8 mouse cellular contexts compared by ENCODE assay signal in the genomic region with DNA sequence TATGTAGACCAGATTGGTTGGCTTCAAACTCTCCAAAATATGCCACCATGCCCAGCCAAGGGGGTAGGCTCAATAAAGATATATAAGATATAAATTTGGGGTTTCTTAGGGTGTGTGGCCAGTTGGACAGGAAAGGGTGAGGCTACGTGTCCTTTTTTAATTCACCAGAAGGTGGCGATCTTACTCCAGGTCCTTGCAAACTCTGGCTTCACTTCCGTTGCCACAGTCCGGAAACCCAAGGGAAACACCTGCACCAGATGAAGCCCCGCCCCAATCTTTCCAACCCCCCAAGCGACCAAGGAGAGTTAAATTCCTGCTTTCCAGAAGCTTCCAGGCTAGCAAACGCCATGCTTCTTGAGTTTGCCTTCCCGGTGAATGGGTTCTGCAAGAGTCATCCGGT. TPM values are rescaled to one million over a fixed set of nuclear protein-coding genes. Genes with fewer than 3 reads are reported as not detected.
DNase-seq lines count a peak whose midpoint lies in the region; ATAC-seq and TF ChIP-seq lines count a peak whose summit lies in the region.

No protein-coding gene starts in this region.

- no peak overlapping the region for H3K4me3 ChIP-seq in MEL (ENCODE audit: control insufficient read depth in 1 of 2, insufficient read depth in 1 of 2, low read depth in 2 of 2, low read length in 2 of 2)
- H3K4me3 ChIP-seq in heart, adult 2 months, result no peak overlapping the region
- no peak overlapping the region for H3K4me3 ChIP-seq in intestine, postnatal 0 days (ENCODE audit: low read depth, low read length)
- no peak overlapping the region for H3K4me3 ChIP-seq in midbrain, embryonic 16.5 days (ENCODE audit: low read depth, low read length)

- intact Hi-C loops in heart, adult 2 months (cut with DNase I), result loop anchor here (1.0 kb wide), 2 partner anchors 34 to 62 kb away; no protein-coding TSS in a partner anchor

- H3K27ac ChIP-seq in MEL (ENCODE audit: control insufficient read depth, low read depth, low read length), result no peak overlapping the region
- H3K27ac ChIP-seq in heart, adult 2 months, result peak overlapping the region; percentile 65
- H3K27ac ChIP-seq in intestine, postnatal 0 days (ENCODE audit: low read depth, low read length), result no peak overlapping the region
- no peak overlapping the region for H3K27ac ChIP-seq in midbrain, embryonic 16.5 days (ENCODE audit: low read length)

- peaks cover 3 to 17% of the 10 kb centered on the region in 2 experiments; a peak in 3 of 4 replicates for H3K4me1 ChIP-seq in MEL (ENCODE audit: control insufficient read depth in 1 of 2, insufficient read depth in 2 of 2, low read length in 2 of 2)
- H3K4me1 ChIP-seq in heart, adult 2 months (ENCODE audit: control insufficient read depth, insufficient read depth, low read length), result peaks cover 8% of the 10 kb centered on the region
- H3K4me1 ChIP-seq in intestine, postnatal 0 days (replicated peaks; ENCODE audit: control insufficient read depth, insufficient read depth, low read length), result 0 out of 2 replicates have a peak, but pooled peaks cover 6% of the 10 kb centered on the region
- H3K4me1 ChIP-seq in midbrain, embryonic 16.5 days (ENCODE audit: control insufficient read depth, insufficient read depth, low read length), result no peaks in the 10 kb centered on the region

- H3K79me2 ChIP-seq in MEL (ENCODE audit: control insufficient read depth, insufficient read depth, low read length, poor library complexity), result no peaks in the 10 kb centered on the region
- H3K79me2 ChIP-seq in heart, adult 2 months (replicated peaks; ENCODE audit: control insufficient read depth, insufficient read depth, low read length), result no peaks in the 10 kb centered on the region

- no peak for TF ChIP-seq POLR2A in MEL (IDR thresholded peaks at IDR 0.05; ENCODE audit: control insufficient read depth in 1 of 2, insufficient read depth in 1 of 2, low read depth in 1 of 2, low read length in 2 of 2, poor library complexity in 1 of 2)
- TF ChIP-seq POLR2A in heart, adult 2 months (IDR thresholded peaks at IDR 0.05; ENCODE audit: insufficient read depth, low read depth, low read length), result no peak

- no peak overlapping the region for H3K9ac ChIP-seq in MEL (ENCODE audit: control insufficient read depth, low read depth, low read length, poor library complexity, severe bottlenecking)
- no peak overlapping the region for H3K9ac ChIP-seq in heart, adult 2 months (ENCODE audit: low read depth, low read length)
- no peak overlapping the region for H3K9ac ChIP-seq in intestine, postnatal 0 days (ENCODE audit: low read depth, low read length)
- H3K9ac ChIP-seq in midbrain, embryonic 16.5 days (ENCODE audit: low read depth, low read length), result no peak overlapping the region

- DNase-seq in 3134 (ENCODE audit: extremely low read depth, insufficient read length, low spot score), result peak; percentile 58
- peak; percentile 86 for DNase-seq in MEL (ENCODE audit: low read depth, low spot score)
- DNase-seq in embryo, embryonic 11 days, result peak; percentile 86
- DNase-seq in heart, adult 2 months, result peak; percentile 71 to 77
- DNase-seq in liver, result peak; percentile 62
- peak; percentile 90 for DNase-seq in splenic B cell, adult 2 months (ENCODE audit: low read depth, low spot score)

- no peaks in the 10 kb centered on the region for H3K27me3 ChIP-seq in MEL (ENCODE audit: control insufficient read depth in 1 of 2, insufficient read depth in 2 of 2, low read length in 2 of 2)
- no peaks in the 10 kb centered on the region for H3K27me3 ChIP-seq in heart, adult 2 months (ENCODE audit: control insufficient read depth, insufficient read depth, low read length)
- no peaks in the 10 kb centered on the region for H3K27me3 ChIP-seq in intestine, postnatal 0 days (replicated peaks; ENCODE audit: control insufficient read depth, insufficient read depth, low read length)
- H3K27me3 ChIP-seq in midbrain, embryonic 16.5 days (ENCODE audit: control insufficient read depth, insufficient read depth, low read depth, low read length), result no peaks in the 10 kb centered on the region
- no peaks in the 10 kb centered on the region for H3K27me3 ChIP-seq in splenic B cell, adult 2 months (ENCODE audit: control insufficient read depth, insufficient read depth, low read length, poor library complexity, severe bottlenecking)

- peak; percentile 61 for ATAC-seq in intestine, postnatal 0 days
- peak; percentile 64; the same call in 1 of the 2 replicates for ATAC-seq in midbrain, embryonic 16.5 days

- TF ChIP-seq RAD21 in MEL (IDR thresholded peaks at IDR 0.05; ENCODE audit: low read depth, low read length), result peak; percentile 87

- H3K36me3 ChIP-seq in MEL (ENCODE audit: control insufficient read depth in 1 of 2, insufficient read depth in 2 of 2, low read length in 2 of 2), result peaks cover 0 to 14% of the 10 kb centered on the region in 2 experiments; a peak in 2 of 4 replicates
- no peaks in the 10 kb centered on the region for H3K36me3 ChIP-seq in heart, adult 2 months (ENCODE audit: control insufficient read depth, insufficient read depth, low read length)
- H3K36me3 ChIP-seq in intestine, postnatal 0 days (ENCODE audit: control insufficient read depth, insufficient read depth), result no peaks in the 10 kb centered on the region
- H3K36me3 ChIP-seq in midbrain, embryonic 16.5 days (ENCODE audit: control insufficient read depth, insufficient read depth, low read length), result no peaks in the 10 kb centered on the region
- no peaks in the 10 kb centered on the region for H3K36me3 ChIP-seq in splenic B cell, adult 2 months (ENCODE audit: control insufficient read depth, insufficient read depth, low read length, poor library complexity, severe bottlenecking)

- 15% methylated on average over 9 of the region's 9 CpGs for WGBS in heart, adult 2 months
- 19% methylated on average over 9 of the region's 9 CpGs for WGBS in intestine, postnatal 0 days
- 19% methylated on average over 9 of the region's 9 CpGs for WGBS in midbrain, embryonic 16.5 days

- TF ChIP-seq EP300 in MEL (IDR thresholded peaks at IDR 0.05; ENCODE audit: low read depth in 1 of 2, low read length in 2 of 2), result 0 out of 4 replicates have a peak, but pooled peaks of 1 of the 2 experiments have one; percentile 3
- peak; percentile 99 for TF ChIP-seq EP300 in heart, adult 2 months (IDR thresholded peaks at IDR 0.05; ENCODE audit: insufficient read depth, low read depth, low read length)

- peak; percentile 70 to 83 (median 75) for TF ChIP-seq CTCF in MEL (IDR thresholded peaks at IDR 0.05 in 2 of 3, conservative IDR thresholded peaks at IDR 0.05 in 1 of 3; ENCODE audit: control insufficient read depth in 1 of 3, insufficient read depth in 1 of 3, low read depth in 2 of 3, low read length in 3 of 3, poor library complexity in 1 of 3, severe bottlenecking in 1 of 3)
- peak; percentile 93; the same call in 1 of the 2 replicates for TF ChIP-seq CTCF in heart, adult 2 months (IDR thresholded peaks at IDR 0.05)
- peak; percentile 90 for TF ChIP-seq CTCF in intestine, postnatal 0 days (IDR thresholded peaks at IDR 0.05; ENCODE audit: low read depth)

- H3K9me3 ChIP-seq in MEL (replicated peaks; ENCODE audit: insufficient read depth, low read length), result no peaks in the 10 kb centered on the region
- no peaks in the 10 kb centered on the region for H3K9me3 ChIP-seq in intestine, postnatal 0 days (ENCODE audit: control insufficient read depth)
- H3K9me3 ChIP-seq in midbrain, embryonic 16.5 days (replicated peaks; ENCODE audit: control insufficient read depth, low read length, poor library complexity, severe bottlenecking), result no peaks in the 10 kb centered on the region

- H3K4me2 ChIP-seq in intestine, postnatal 0 days (replicated peaks; ENCODE audit: low read depth), result no peak overlapping the region
- peak overlapping the region; percentile 24 for H3K4me2 ChIP-seq in midbrain, embryonic 16.5 days (ENCODE audit: low read length)

TF ChIP-seq in MEL, 35 proteins besides CTCF, POLR2A, EP300 and RAD21:
- TF ChIP-seq MYC (IDR thresholded peaks at IDR 0.05; ENCODE audit: low read depth, low read length), result no peak
- peak; percentile 62 for TF ChIP-seq ZC3H11A (IDR thresholded peaks at IDR 0.05; ENCODE audit: low read depth, low read length)
- 0 out of 2 replicates have a peak, but pooled peaks have one; percentile 30 for TF ChIP-seq MAZ (IDR thresholded peaks at IDR 0.05; ENCODE audit: low read depth, low read length)
- peak; percentile 52; the same call in 1 of the 2 replicates for TF ChIP-seq ELF1 (IDR thresholded peaks at IDR 0.05; ENCODE audit: low read depth, low read length)
- peak; percentile 79 for TF ChIP-seq SMC3 (IDR thresholded peaks at IDR 0.05; ENCODE audit: low read depth, low read length)

RNA-seq across cellular contexts. Expression of a gene that starts 0.4 kb away (rescaled TPM):
- 40.3 and 44.4 TPM in 2 replicates for total RNA-seq in MEL (2012; rRNA removed)
- polyA plus RNA-seq in MEL (2012; ENCODE audit: insufficient read depth in 1 of 2, insufficient read length in 2 of 2, low read depth in 1 of 2, low replicate concordance in 2 of 2, missing spikeins in 1 of 2), result 10 to 100 TPM in 1 of 2 experiments, not detected in 1; 73.0 TPM
- total RNA-seq in heart, adult 2 months (2021), result 10 to 100 TPM; 50.1 to 50.5 TPM
- 99.2 and 128 TPM in 2 replicates for polyA plus RNA-seq in heart, adult 2 months (2012; rRNA removed)
- 284 and 285 TPM in 2 replicates for polyA plus RNA-seq in intestine, postnatal 0 days (2015; fragmentation: Nextera tagmentation; extraction: Ambion mirVana)
- 11.4 and 13.1 TPM in 2 replicates for polyA plus RNA-seq in midbrain, embryonic 16.5 days (2015; fragmentation: Nextera tagmentation; extraction: Ambion mirVana)

RNA-seq across cellular contexts. Expression of a gene that starts 46.4 kb away (rescaled TPM):
- total RNA-seq in MEL (2012; rRNA removed), result 5.5 and 7.7 TPM in 2 replicates
- 10 to 100 TPM in 1 of 2 experiments, not detected in 1; 20.0 TPM for polyA plus RNA-seq in MEL (2012; ENCODE audit: insufficient read depth in 1 of 2, insufficient read length in 2 of 2, low read depth in 1 of 2, low replicate concordance in 2 of 2, missing spikeins in 1 of 2)
- 10 to 100 TPM in 1 of 2 experiments, 1 to 10 TPM in 1; 8.4 to 11.5 TPM for total RNA-seq in heart, adult 2 months (2021)
- 23.3 and 36.8 TPM in 2 replicates for polyA plus RNA-seq in heart, adult 2 months (2012; rRNA removed)
- 22.0 and 22.5 TPM in 2 replicates for polyA plus RNA-seq in intestine, postnatal 0 days (2015; fragmentation: Nextera tagmentation; extraction: Ambion mirVana)
- 26.6 and 33.0 TPM in 2 replicates for polyA plus RNA-seq in midbrain, embryonic 16.5 days (2015; fragmentation: Nextera tagmentation; extraction: Ambion mirVana)

RNA-seq across cellular contexts. Expression of a gene that starts 59.7 kb away (rescaled TPM):
- not detected in 2 replicates for total RNA-seq in MEL (2012; rRNA removed)
- polyA plus RNA-seq in MEL (2012; ENCODE audit: insufficient read depth in 1 of 2, insufficient read length in 2 of 2, low read depth in 1 of 2, low replicate concordance in 2 of 2, missing spikeins in 1 of 2), result under 1 TPM in 1 of 2 experiments, not detected in 1; 0.15 TPM
- total RNA-seq in heart, adult 2 months (2021), result 1 to 10 TPM in 1 of 2 experiments, under 1 TPM in 1; 0.84 to 1.1 TPM
- 1.3 and 2.5 TPM in 2 replicates for polyA plus RNA-seq in heart, adult 2 months (2012; rRNA removed)
- polyA plus RNA-seq in intestine, postnatal 0 days (2015; fragmentation: Nextera tagmentation; extraction: Ambion mirVana), result 3.1 and 4.1 TPM in 2 replicates
- polyA plus RNA-seq in midbrain, embryonic 16.5 days (2015; fragmentation: Nextera tagmentation; extraction: Ambion mirVana), result 0.35 and 1.1 TPM in 2 replicates
